Mouse (Mus musculus) lung, adult 2 months (tissue): ENCODE results near the gene G6pc2.

Experiments
- CTCF ChIP-seq: fragments of 200-500 bp; IDR thresholded peaks from 2 replicates; pipeline ENCODE4 v1.5.1; 2011; ENCODE audit warnings: mild to moderate bottlenecking, low read length, control low read depth; ENCODE audit not compliant: insufficient read depth
- POLR2A ChIP-seq: fragments of 200-500 bp; IDR thresholded peaks from 2 replicates; pipeline ENCODE4 v1.6.1; 2011; ENCODE audit warnings: low read depth, mild to moderate bottlenecking, control low read depth, low read length, borderline replicate concordance; ENCODE audit errors: extremely low read depth

DNA sequence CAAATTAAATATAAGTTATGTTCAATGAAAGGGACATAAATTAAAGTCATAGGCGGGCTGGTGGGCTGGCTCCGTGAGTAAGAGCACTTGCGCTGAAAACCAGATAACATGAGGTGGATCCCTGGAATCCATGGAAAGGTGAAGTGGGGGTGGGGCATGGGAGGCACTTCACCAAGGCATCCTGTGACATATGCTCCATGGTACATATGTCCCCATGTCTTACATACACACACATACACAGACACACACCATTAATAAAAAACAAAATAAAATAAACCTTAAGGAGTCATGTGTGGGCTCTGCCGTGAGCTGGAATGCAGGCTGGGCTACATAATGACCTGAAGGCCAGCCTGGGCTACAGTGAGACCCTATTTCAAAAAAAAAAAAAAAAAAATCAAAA is 31.2 kb upstream of the G6pc2 start:
- TF ChIP-seq CTCF = no peak
- TF ChIP-seq POLR2A = no peak
